Mouse (Mus musculus): Measurements from ENCODE around the gene Wdr5.

DNA sequence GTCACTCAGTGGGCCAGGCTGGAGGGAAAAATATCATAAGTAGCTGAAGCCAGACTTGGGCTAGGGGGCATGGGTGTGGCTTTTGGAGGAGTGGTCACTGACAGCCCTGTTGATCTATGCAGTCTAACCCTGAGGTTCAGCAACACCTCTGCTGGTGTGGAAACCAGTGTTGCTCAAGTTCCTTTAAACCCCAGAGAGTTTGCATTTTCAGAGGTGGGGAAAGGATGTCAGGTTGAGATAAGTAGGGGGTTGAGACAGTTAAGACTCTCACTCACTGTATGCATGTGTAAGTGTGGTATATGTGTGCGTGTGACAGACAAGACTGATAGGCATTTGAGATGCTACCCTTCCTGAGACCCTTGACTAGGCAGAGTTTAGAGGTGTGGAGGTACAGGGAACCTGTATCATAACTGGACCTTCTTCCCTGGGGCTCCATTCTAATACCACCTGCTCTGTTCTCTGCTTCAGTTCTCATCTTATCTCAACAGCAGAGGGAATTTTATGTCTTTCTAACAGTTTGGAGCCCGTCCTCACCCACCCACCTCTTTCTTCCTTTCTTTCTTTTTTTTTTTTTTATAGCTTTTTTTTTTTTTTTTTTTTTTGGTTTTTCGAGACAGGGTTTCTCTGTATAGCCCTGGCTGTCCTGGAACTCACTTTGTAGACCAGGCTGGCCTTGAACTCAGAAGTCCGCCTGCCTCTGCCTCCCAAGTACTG is 27.5 kb upstream of the Wdr5 start:
- TF ChIP-seq POLR2A (IDR thresholded peaks at IDR 0.05; ENCODE audit: low read depth, low read length) (no peak), CTCF (conservative IDR thresholded peaks at IDR 0.05; ENCODE audit: insufficient read depth, insufficient read length, low read depth, low read length) (no peak)

Data from kidney, adult 2 months (tissue).